Mouse (Mus musculus) embryo, embryonic 10.5 days (tissue): ENCODE results near the gene Npas2.
A peak's percentile ranks its signal among the peaks of the same experiment; 100 is the strongest.

ENCODE experiments used
- DNase-seq: peaks from one replicate; pipeline ENCODE4 v3.0.0-alpha.2; 2015; ENCODE audit warnings: low spot score

The Npas2 gene

GRCm38 (mm10) chr1:39335561-39336196, 142.1 kb downstream of the Npas2 start:
- DNase-seq = peak; percentile 9

GRCm38 (mm10) chr1:39336788-39337187, 143.3 kb downstream of the Npas2 start:
- DNase-seq = no peak

- DNase-seq = no peak
These were observed 145.3 kb downstream of the Npas2 start for GRCm38 (mm10) chr1:39338831-39339230.

- no peak for DNase-seq
These were observed 145.9 kb downstream of the Npas2 start for GRCm38 (mm10) chr1:39339455-39339854.

GRCm38 (mm10) chr1:39340156-39340555, 146.6 kb downstream of the Npas2 start:
- no peak for DNase-seq

GRCm38 (mm10) chr1:39340647-39341046, 147.1 kb downstream of the Npas2 start:
- DNase-seq = peak; percentile 75

- DNase-seq = no peak
These were observed 148.3 kb downstream of the Npas2 start for GRCm38 (mm10) chr1:39341807-39342206.

- DNase-seq = no peak
These were observed 149.7 kb downstream of the Npas2 start for GRCm38 (mm10) chr1:39343242-39343641.

- peak; percentile 28 for DNase-seq
These were observed 151.6 kb downstream of the Npas2 start for GRCm38 (mm10) chr1:39344981-39345600.

- no peak for DNase-seq
These were observed 155.5 kb downstream of the Npas2 start for GRCm38 (mm10) chr1:39349001-39349400.

- no peak for DNase-seq
These were observed 155.9 kb downstream of the Npas2 start for GRCm38 (mm10) chr1:39349427-39349826.

GRCm38 (mm10) chr1:39361754-39362514, 168.4 kb downstream of the Npas2 start:
- DNase-seq = no peak

- DNase-seq = no peak
These were observed 169.0 kb downstream of the Npas2 start for GRCm38 (mm10) chr1:39362515-39362893.

- DNase-seq = no peak
These were observed 172.0 kb downstream of the Npas2 start for GRCm38 (mm10) chr1:39365562-39365961.

GRCm38 (mm10) chr1:39367045-39367444, 173.5 kb downstream of the Npas2 start:
- no peak for DNase-seq

- DNase-seq = peak; percentile 97
These were observed 174.2 kb downstream of the Npas2 start, which contains the start of gene Rpl31 for GRCm38 (mm10) chr1:39367601-39368266. TSS of gene Rpl31 (plus strand) at chr1:39367842.

GRCm38 (mm10) chr1:39368267-39368841, 174.8 kb downstream of the Npas2 start:
- no peak for DNase-seq

GRCm38 (mm10) chr1:39370431-39370830, 176.9 kb downstream of the Npas2 start:
- DNase-seq = no peak

GRCm38 (mm10) chr1:39372220-39372843, 178.8 kb downstream of the Npas2 start:
- no peak for DNase-seq

- DNase-seq = no peak
These were observed 179.8 kb downstream of the Npas2 start for GRCm38 (mm10) chr1:39373378-39373777.

- DNase-seq = no peak
These were observed 180.8 kb downstream of the Npas2 start for GRCm38 (mm10) chr1:39374231-39374809.
